Mouse (Mus musculus): ENCODE results near the gene Ppp1r27.
A peak's percentile ranks its signal among the peaks of the same experiment; 100 is the strongest.

DNA sequence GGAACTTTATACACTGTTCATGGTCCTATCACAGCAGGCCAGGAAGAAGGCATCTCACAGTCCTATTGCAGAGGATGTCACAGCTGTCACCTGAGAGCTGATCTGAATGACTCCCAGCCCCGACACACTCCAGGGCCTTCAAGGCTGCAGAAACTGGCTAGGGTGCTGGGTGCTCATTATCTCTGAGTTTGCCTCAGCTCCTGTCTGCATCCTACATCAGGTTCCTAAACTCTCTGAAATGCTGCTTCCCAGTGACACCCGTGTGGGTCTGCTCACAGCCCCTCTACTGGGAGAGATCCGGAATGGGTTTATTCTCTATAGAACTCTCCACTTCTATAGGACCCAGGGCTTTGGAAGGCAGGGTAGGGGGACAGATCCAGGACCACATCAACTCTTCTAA is 2.7 kb downstream of the Ppp1r27 start:
- TF ChIP-seq CTCF (IDR thresholded peaks at IDR 0.05), result no peak
- TF ChIP-seq POLR2A (IDR thresholded peaks at IDR 0.05; ENCODE audit: insufficient read depth, low read depth, low read length), result 0 out of 2 replicates have a peak, but pooled peaks have one; percentile 11

Data from heart, adult 2 months (tissue).